Mouse (Mus musculus): ENCODE measurements around the gene Trim3. TPM values are rescaled to one million over a fixed set of nuclear protein-coding genes. Genes with fewer than 3 reads are reported as not detected.
A peak's percentile ranks its signal among the peaks of the same experiment; 100 is the strongest.

The Trim3 gene
- polyA plus RNA-seq, 3 experiments from 2014 or later, result 0.70 to 5.4 (median 3.3) TPM

DNA sequence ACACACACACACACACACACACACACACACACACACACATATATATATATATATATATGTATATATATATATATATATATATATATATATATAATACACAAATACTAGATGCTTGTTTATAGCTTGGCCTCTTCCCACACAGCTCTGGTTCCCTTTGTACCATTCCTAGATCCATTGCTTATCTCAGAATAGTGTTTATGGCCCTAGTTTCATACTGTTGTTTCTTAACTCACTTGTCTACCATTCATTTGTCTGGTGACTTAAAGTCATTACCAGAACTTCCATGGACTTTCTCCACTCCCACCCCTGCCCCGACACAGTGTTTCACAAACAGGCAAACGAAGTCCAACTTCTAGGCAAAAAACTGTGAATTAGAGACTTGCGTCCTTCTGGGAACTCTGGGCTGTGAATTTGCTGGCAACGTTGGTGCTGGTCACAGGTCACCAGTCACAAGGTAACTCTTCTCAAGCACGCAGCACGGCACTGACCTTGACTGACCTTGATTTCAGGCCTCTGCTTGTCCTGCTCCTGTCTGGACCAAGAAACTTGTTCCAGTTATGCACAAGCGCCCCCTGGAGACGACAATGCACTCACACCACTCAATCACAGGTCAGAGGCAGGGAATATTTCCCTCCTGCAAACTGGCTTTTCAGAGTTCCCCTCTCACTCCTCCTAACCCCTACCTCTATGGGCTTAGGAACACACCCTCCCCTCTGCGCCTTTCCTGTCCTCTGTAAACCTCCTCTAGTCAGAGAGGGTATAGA, 30.3 kb downstream of the Trim3 start:
- no peak for ATAC-seq

DNA sequence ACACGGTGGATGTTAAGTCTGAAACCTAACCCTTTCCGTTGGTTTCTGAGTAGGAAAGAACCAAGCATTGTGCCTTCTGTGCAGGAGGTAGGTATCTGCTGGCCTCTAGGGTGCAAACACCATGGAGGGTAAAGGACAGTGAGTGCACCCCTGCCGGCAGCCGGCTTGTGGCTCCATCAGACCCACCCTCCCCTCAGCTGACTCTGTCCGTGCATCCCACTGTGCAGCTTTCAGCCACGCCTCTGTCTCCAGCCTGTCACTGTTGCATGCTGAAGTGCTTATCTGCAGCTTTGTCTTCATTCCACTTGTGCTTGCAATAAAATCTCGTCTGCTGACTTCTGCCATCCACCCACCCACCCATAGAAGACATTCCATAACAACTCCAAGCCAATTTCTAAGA, 43.3 kb downstream of the Trim3 start:
- no peak for ATAC-seq

DNA sequence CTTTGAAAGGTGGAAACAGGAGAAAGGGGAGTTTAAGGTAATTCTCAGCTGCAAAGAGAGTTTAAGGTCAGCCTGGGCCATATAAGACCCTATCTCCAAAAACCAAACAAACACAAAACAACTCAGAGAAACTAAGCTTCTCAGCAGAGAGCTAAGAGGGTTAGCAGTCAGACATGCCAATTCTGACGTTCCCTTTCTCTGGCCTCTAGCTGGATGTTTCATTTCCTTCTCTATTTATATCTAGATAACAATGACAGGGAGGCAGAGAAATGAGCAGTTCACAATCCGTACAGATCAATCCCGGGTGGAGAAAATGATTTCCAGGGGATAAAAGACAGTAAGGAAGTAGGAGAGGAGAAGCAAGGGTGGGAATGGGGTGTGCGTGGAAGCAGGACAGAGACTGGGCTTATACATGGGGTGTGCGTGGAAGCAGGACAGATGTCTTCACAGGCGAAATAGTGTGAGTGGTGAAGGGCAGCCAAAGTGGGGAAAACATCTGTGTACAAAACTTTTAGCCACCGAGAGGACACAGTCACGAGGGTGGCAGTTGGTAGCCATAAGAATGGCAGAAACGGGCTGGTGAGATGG, 45.0 kb downstream of the Trim3 start:
- ATAC-seq, result no peak

DNA sequence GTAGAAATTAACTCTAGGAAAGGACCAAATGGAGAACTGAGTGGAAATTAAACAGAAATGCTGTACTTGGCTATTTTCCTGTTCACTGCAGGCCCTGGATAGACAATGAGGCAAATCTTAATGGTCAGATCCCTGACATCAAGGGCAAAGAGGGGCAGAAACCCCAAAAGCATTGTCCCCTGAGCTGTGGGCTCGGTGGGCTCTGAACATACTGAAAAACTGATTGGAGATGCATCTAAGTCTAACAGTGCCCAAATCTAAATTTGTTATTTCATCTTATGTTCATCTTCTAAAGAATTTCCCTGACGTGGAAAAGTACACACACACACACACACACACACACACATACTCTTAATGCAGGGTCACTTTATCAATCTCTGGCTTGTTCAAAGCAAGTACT, 51.4 kb downstream of the Trim3 start:
- no peak for ATAC-seq

DNA sequence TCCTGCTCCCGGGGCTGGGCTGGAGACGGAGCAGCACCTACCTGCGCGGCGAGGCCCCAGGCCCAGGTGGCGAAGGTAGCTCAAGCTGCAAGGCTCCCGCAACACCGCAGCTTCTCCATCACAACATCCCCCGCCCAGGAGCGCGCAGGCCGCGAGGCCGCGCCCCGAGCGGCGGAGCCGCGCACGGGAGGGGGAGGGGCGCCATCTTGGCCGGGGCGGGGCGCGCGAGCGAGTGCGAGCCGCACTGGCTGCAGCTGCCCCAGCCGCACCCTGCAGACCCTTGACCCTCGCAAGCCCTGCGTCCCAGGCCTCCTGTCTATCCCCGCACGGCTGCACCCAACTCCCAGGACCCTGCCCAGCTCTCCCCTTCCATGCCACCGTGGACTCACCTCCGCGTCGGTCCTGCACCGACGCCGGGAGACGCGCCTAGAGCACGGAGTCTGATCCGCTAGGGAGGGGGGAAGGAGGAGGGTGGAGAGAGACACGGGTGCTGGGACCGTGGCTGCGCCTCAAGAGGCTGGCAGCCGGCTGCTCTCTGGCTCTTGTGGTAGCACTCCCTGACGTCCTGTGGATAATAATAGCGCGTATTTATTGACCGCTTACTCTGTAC, 52.2 kb downstream of the Trim3 start, which contains the start of gene Apbb1:
Gene Apbb1, minus strand, starts transcription at position 560 of the 610 bp plus-strand sequence.
- peak; percentile 77 for ATAC-seq

DNA sequence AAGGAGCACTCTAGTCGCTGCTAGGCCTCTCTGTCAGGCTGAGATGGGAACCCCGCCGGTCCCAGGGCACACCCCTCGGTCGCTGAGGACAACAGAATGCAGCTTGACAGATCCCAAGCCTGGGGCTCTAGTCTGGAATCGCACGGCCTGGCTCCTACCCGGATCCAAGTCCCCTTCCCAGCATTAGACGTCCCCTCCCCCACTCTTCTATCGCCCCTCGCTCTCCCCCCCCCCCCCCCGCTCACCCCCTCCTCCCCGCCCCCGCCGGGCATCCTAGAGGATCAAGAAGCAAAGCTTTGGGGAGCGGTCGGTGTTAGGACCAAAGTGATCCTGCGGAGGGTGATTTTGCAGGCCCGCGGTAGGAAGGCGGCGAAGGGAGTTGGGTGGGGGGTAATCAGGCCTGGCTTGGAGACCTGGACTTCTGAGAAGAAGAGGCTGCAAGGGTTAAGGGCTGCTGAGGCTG, 52.7 kb downstream of the Trim3 start:
- no peak for ATAC-seq

DNA sequence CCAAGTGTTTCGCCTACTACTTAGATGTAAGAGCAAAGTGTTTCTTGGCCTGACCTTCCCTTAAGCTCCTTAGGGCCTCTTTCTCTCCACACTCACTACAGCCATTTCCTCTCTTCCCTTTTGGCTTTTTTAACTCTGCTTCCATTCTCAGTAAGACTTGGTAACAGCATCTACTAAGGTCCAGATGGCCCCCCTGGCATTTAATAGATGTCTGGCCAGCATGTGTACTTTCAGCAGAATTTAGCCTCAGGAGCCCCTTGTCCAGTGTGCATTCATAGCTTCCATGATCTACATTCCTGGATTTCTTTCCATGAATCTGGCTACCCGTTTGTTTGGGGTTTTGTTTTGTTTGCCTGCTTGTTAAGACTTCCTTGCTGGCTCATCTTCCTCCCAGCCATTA, 54.9 kb downstream of the Trim3 start:
- no peak for ATAC-seq

DNA sequence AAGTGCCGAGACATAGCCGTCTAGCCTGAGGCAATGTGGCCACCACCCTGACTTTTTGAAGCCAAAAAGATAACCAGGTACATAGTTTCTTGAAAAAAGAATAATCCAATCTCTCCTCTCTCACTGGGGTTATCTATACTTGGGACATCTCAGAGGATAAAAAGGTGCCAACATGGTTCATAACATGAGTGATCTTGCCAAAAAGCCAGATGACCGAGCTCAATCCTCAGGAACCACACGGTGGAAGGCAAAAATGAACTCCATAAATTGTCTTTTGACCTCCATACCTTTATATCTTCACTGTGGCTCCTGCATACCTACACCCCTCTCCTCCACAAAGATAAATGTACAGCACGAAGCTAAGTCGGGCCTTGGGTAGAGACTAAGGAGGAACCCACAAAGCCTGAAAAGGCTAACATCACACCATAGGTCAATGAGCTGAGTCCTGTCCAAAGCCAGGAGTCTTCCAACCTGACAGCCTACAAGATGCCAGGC, 55.9 kb downstream of the Trim3 start:
- no peak for ATAC-seq

DNA sequence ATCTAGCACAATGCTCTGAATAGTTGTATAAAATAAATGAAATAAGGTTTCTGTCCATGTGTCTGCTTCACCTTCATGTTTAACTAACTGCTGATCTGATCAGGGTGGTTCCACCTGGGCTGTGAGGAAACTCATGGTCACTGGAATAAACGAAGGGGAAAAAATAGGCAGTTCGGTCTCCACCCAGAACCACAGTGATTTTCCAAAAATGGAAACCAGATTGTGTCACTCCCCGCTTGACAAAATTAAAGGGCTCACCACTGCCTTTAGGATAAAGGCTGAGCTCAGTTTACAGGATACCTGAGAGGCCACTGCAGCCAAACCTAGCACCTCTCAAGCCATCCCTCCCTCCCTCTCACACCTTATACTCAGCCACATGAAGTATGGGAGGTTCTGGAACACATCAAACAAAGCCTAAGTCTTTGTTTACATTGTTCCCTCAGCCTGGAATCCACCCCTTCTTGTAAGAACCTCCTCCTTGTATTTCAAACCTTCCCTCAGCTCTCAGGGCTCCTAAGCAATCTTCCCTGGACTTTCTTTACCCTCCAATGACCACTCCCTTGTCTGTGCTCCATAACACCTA, 57.1 kb downstream of the Trim3 start:
- no peak for ATAC-seq

DNA sequence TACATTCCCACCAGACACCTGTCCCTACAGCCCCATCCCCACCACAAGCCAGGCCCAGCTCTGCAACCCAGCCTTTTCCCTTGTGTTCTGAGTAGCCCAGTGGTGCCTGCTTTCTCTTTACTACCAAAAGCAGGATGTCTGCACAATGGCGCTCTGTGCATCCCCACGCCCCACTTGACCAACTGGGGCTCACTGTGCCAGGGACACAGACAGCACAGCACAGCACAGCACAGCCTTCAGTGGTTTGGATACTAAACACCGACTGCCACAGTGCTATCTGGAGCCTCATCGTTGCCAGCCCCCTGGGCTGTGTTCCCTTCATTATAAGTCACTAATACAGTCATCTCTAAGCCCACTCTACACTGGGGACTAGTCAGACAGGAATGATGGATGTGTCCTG, 58.8 kb downstream of the Trim3 start:
- no peak for ATAC-seq

DNA sequence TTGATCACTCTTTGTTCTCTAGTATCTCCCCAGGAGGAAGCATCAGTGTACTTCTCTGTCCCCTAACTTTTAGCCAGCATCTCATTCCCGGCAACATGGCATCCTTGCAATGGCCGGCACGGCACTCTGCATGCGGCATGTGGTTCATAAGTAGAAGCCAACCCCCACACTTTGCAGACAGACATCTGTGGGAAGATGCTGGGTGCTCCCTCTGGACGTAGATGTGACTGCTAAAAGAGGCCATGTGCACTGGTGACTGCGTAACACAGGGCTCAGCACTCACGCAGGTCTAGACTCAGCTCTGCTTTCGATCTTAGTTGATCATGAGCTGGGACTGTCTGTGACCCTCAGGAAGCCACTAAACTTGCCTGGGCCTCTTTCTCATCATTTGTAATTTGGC, 60.4 kb downstream of the Trim3 start:
- ATAC-seq, result no peak

DNA sequence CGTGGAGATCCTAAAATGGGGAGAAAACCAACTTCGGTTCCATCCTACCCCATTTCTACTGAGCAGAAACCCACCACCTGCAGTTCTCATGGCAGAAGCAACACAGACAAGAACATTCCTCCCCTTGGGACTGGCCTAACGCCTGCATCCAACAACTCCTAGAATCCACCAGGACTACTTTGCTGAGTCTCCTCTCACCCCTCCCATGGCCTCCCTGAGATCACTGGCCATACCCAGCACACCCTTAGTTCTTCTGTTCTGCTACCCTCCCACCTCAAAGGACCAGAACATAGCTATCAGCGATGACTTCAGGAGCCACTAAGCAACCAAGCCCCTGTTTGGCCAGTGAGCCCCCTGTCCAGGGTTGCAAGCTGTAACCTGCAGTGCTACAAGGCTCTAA, 62.6 kb downstream of the Trim3 start:
- ATAC-seq, result no peak

DNA sequence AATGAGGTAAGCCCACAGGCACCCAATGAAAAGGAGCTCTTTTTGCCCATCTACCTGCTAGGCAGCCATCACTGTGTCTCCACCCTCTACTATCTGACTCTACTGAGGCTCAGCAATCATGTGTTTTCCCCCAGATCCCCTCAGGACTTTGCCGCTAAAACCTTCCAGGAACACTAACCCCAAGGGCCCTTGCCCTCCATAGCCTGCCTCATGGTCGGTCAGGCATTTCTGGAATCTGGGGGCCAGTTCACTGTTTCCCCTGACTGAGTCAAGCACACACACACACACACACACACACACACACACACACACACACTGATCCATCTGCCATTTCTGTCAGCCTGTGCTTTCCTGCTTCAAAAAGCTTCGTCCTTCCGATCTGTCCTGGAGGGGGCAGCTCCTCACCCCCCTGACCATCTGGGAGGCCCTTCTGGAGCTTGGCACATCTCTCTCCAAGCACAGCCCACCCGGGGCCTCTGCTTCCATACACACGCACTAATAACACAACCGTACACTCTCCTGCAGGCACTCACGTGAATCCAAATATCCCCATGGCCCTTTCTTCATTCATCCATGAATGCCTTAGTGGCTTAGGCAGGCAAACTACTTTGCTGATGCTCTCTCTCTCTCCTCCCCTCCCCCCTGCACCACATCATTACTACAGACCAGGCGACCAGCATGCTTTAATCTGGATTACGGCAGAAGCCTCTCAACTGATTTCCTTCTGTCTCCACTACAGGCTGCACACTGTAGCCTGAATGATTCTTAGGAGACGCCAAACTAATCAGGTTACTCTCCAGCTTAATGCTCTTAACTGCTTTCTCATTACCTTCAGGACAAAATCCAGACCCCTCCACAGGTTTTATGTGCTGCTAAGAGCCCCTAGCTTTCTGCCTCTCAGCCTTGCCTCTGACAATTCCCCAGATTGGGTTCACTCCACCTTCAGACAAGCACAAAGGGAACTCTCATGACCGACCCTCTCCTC, 63.6 kb downstream of the Trim3 start:
- no peak for ATAC-seq

DNA sequence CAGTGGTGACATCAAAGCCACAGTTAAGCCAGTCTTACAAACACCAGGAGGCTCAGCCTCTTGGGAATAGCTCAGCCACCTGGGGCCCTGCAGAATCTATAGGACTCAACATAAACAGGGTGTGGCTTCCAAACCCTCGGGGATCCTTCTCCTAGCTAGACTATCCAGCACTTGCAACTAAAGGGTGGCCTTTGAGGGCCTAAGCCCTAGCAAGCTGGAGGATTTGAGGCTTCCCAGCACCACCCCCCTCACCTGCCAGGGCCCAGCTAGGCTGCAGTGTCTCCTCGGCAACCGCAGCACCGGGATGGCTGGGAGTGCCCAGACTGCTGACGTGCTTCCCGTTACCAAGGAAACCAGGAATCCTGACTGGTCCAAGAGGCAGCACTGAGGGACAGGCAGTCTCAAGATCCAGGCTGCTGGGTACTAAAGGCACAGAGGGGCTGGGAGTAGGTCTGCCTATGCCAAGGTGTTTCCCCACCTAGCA, 64.3 kb downstream of the Trim3 start:
- ATAC-seq, result no peak

DNA sequence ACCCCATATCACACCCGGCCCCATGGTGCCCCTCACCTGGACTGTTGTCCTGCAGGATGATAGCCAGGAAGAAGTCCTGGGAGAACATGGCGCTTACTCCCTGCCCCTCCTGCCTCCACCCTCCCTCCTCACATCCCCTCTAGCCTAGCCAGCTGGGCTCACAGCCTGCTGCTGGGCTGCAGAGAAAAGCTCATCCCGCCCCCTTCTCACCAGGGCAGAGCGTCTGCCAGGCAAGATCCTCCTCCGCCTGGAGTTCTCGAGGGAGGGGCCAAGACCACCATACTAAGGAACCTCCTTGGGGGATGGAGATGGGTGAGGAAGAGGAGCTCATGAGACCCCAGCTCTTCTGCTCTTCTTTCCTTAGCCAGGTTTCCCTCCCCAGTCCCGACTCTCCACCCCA, 64.8 kb downstream of the Trim3 start:
- no peak for ATAC-seq

DNA sequence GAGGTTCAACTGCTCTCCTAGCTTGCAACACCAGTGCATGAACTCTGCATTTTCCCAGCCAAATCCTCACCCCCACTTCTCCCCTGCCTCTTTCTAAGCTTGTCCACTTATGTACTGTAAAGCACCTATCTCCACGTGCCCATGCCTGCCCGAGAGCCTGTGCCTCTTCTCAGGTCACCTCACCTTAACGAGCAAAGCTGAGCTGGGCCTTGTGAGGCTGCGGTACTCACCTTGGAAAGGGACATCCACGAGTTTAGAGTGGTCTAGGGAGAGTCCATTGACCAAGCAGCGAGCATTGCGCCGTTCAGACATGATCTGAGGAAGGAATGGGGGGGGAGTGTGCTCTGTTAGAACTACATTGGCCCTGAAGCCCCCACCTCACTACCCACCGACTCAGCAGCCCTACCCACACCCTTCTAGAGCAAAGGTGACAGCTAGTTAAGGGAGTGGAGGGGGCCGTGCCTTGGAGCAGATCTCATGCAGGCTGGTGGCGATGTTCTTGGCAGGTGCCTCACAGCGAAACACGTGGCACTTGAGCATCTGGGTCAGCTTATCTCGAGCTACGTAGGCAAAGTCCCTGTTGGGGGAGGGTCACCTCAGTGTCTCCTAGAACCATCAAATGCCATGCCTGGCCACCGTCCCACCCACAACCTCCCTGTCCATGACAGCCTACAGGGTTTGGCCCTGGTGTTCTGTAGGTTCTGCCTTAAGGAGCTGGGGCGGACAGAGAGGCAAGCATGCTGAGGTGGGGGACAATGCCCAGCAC, 68.1 kb downstream of the Trim3 start:
- ATAC-seq, result no peak

DNA sequence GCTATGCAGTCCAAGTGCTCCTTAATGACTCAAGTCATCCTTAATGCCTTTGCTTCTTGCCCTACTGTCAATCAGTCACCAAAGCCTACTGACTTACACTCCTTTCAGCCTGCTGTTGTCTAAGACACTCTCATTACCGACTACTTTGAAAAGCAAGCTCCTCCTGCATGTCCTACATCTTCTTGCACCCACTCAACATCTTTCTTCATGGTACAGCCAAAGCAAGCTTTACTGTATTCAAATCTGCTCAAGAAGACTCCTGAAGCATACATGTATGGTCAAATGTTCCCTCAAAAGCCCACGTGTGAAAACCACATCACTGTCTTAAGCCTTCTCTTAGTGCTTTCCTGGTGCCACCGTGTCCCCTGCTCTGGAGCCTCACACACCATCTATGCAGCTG, 70.0 kb downstream of the Trim3 start:
- ATAC-seq, result no peak

DNA sequence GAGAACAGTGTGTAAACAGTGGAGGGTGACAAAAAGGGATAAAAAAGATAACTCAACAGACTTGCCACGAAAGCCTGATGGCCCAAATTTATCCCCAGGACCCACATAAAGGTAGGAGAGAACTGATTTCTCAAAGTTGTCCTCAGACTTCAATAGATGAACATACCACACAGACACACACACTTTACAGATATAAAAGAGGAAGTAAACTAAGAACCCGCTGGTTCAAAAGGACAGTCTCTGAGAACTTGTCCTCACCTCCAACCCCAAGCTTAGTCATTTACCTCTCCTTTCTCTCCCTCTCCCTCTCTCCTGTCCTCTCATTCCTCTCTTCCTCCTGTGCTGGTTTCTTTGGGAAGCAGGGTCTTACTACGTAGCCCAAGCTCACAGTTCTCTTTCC, 71.1 kb downstream of the Trim3 start:
- no peak for ATAC-seq

DNA sequence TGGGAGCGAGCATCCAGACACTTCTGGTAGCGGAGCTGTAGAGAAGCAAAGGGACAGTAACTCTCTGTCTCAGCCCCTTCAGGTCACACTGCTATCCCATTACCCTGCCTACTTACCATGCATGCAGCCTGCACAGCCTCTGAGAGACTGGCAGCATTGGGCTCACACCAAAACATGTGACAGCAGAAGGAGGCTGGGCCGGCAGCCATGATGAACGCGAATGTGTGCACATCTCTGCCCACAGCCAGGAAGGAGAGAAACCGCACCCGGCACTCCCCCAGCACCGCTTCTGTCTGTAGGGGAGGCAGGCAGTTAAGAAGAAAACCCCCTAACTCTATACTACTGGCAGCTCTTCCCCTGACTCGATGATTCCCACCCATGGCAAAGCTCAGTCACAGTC, 74.4 kb downstream of the Trim3 start:
- no peak for ATAC-seq

DNA sequence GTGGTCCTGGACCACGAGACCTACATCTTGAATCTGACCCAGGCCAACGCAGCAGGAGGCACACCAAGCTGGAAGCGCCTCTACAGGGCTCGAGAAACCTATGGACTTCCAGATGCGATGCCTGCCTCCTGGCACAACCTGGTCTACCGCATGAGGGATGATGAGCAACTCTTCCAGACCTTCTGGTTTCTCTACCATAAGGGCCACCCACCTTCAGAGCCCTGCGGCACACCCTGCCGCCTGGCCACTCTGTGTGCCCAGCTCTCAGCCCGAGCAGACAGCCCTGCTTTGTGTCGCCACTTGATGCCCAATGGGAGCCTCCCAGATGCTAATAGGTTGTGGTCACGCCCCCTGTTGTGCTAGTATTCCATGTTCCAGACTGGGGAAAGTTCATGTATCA, 75.7 kb downstream of the Trim3 start:
- no peak for ATAC-seq

DNA sequence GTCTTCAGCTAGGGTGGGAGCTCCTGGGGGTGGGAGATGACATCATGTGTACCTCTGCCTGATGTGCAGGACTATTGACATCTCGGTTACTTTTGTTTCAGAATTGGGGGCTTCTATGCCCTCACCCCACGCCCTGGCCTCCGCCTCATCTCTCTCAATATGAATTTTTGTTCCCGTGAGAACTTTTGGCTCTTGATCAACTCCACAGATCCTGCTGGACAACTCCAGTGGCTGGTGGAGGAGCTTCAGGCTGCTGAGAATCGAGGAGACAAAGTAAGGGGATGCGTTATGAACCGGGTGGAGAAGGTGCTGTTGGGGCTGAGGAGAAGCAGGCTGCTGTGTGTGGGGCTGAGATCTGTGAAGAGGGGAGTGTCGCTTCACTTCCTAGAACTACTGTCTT, 77.0 kb downstream of the Trim3 start:
- ATAC-seq, result no peak
